Mouse (Mus musculus): Measurements from ENCODE around the gene Osbp2. TPM values are rescaled to one million over a fixed set of nuclear protein-coding genes. Genes with fewer than 3 reads are reported as not detected.
"Not testable (repeated sequence)": the region's sequence is repeated elsewhere in the genome, so short reads cannot be mapped to it uniquely, and the experiment has no call there.

Osbp2 gene
- polyA plus RNA-seq (2015; fragmentation: Nextera tagmentation; extraction: Ambion mirVana), result 5.9 and 6.6 TPM in 2 replicates

GRCm38 (mm10) chr11:3863454-3864112 lies at the start of gene Osbp2:
Gene Osbp2, minus strand, starts transcription at chr11:3863903.
- ATAC-seq, result peak; percentile 92
- no peaks in the 10 kb centered on the region for H3K9me3 ChIP-seq (replicated peaks)
- H3K36me3 ChIP-seq (ENCODE audit: poor library complexity, severe bottlenecking), result no peaks in the 10 kb centered on the region
- H3K27ac ChIP-seq, result no peak within 1 kb of the TSS
- H3K4me3 ChIP-seq, result peak within 1 kb of the TSS; percentile 50
- peak within 1 kb of the TSS; percentile 77 for H3K4me2 ChIP-seq
- H3K4me1 ChIP-seq, result peaks cover 11% of the 10 kb centered on the region
- peak within 1 kb of the TSS; percentile 66 for H3K9ac ChIP-seq
- 3% methylated on average over 45 of the region's 58 CpGs for WGBS
- H3K27me3 ChIP-seq, result peaks cover 10% of the 10 kb centered on the region

- H3K9me3 ChIP-seq (replicated peaks), result no peaks in the 10 kb centered on the region
- H3K27me3 ChIP-seq, result no peaks in the 10 kb centered on the region; the same call in 1 of the 2 replicates
- H3K4me1 ChIP-seq, result peaks cover 48% of the 10 kb centered on the region
- H3K4me2 ChIP-seq, result peak overlapping the region; percentile 91
- ATAC-seq, result peak; percentile 31
- peak overlapping the region; percentile 73 for H3K9ac ChIP-seq
- H3K4me3 ChIP-seq, result peak overlapping the region; percentile 65
- 1% methylated on average over 16 of the region's 16 CpGs for WGBS
- H3K36me3 ChIP-seq (ENCODE audit: poor library complexity, severe bottlenecking), result no peaks in the 10 kb centered on the region
- H3K27ac ChIP-seq, result no peak overlapping the region; the same call in 1 of the 2 replicates
Measured at GRCm38 (mm10) chr11:3912875-3913271, 49.2 kb upstream of the Osbp2 start.

- ATAC-seq, result no peak; the same call in 1 of the 2 replicates
- Histone ChIP-seq H3K4me3 (peak overlapping the region; percentile 65), H3K9me3 (replicated peaks) (no peaks in the 10 kb centered on the region), H3K36me3 (ENCODE audit: poor library complexity, severe bottlenecking) (peaks cover 4% of the 10 kb centered on the region), H3K4me1 (peaks cover 48% of the 10 kb centered on the region), H3K27ac (peak overlapping the region; percentile 7; the same call in 1 of the 2 replicates), H3K9ac (peak overlapping the region; percentile 73), H3K4me2 (peak overlapping the region; percentile 91), H3K27me3 (no peaks in the 10 kb centered on the region; the same call in 1 of the 2 replicates)
- 9% methylated on average over 19 of the region's 19 CpGs for WGBS
Measured at GRCm38 (mm10) chr11:3912100-3912874, 48.6 kb upstream of the Osbp2 start.

GRCm38 (mm10) chr11:3911440-3911839 lies 47.7 kb upstream of the Osbp2 start:
- H3K9ac ChIP-seq, result peak overlapping the region; percentile 37; the same call in 1 of the 2 replicates

GRCm38 (mm10) chr11:3910513-3911310 lies 47.0 kb upstream of the Osbp2 start:
- Histone ChIP-seq H3K9me3 (replicated peaks) (no peaks in the 10 kb centered on the region), H3K36me3 (ENCODE audit: poor library complexity, severe bottlenecking) (peaks cover 19% of the 10 kb centered on the region), H3K27me3 (no peaks in the 10 kb centered on the region), H3K27ac (no peak overlapping the region), H3K4me1 (peaks cover 48% of the 10 kb centered on the region), H3K9ac (0 out of 2 replicates have a peak overlapping the region, but pooled peaks have one; percentile 37), H3K4me3 (0 out of 2 replicates have a peak overlapping the region, but pooled peaks have one; percentile 3), H3K4me2 (peak overlapping the region; percentile 91)
- 60% methylated on average over 5 of the region's 5 CpGs for WGBS
- ATAC-seq, result no peak

More at GRCm38 (mm10) chr11:3911440-3911839, 47.7 kb upstream of the Osbp2 start:
- WGBS, result 90% methylated on average over 6 of the region's 6 CpGs
- H3K4me1 ChIP-seq, result peaks cover 48% of the 10 kb centered on the region
- H3K9me3 ChIP-seq (replicated peaks); H3K27me3 ChIP-seq; ATAC-seq; H3K4me3 ChIP-seq; H3K27ac ChIP-seq: not testable (repeated sequence)
- H3K36me3 ChIP-seq (ENCODE audit: poor library complexity, severe bottlenecking), result peaks cover 13% of the 10 kb centered on the region
- peak overlapping the region; percentile 91 for H3K4me2 ChIP-seq

GRCm38 (mm10) chr11:3909236-3909635 lies 45.5 kb upstream of the Osbp2 start:
- H3K36me3 ChIP-seq (ENCODE audit: poor library complexity, severe bottlenecking), result peaks cover 25% of the 10 kb centered on the region
- no peaks in the 10 kb centered on the region for H3K9me3 ChIP-seq (replicated peaks)
- WGBS, result 82% methylated on average over 4 of the region's 4 CpGs
- H3K4me3 ChIP-seq, result no peak overlapping the region
- no peak overlapping the region for H3K9ac ChIP-seq
- no peak overlapping the region for H3K4me2 ChIP-seq
- H3K27me3 ChIP-seq, result no peaks in the 10 kb centered on the region
- ATAC-seq, result no peak
- H3K4me1 ChIP-seq, result peaks cover 46% of the 10 kb centered on the region
- H3K27ac ChIP-seq, result no peak overlapping the region

- Histone ChIP-seq H3K4me1 (peaks cover 13% of the 10 kb centered on the region), H3K9ac (no peak overlapping the region), H3K27me3 (no peaks in the 10 kb centered on the region), H3K27ac (no peak overlapping the region), H3K4me2 (no peak overlapping the region), H3K9me3 (replicated peaks) (no peaks in the 10 kb centered on the region), H3K4me3 (no peak overlapping the region), H3K36me3 (ENCODE audit: poor library complexity, severe bottlenecking) (peaks cover 32% of the 10 kb centered on the region)
- WGBS, result 67% methylated on average over 1 of the region's 1 CpGs
- ATAC-seq, result no peak
Measured at GRCm38 (mm10) chr11:3905446-3905845, 41.7 kb upstream of the Osbp2 start.

- 85% methylated on average over 6 of the region's 6 CpGs for WGBS
- H3K9me3 ChIP-seq (replicated peaks), result no peaks in the 10 kb centered on the region
- H3K4me1 ChIP-seq, result peaks cover 7% of the 10 kb centered on the region; the same call in 1 of the 2 replicates
- H3K9ac ChIP-seq, result no peak overlapping the region
- H3K27ac ChIP-seq, result no peak overlapping the region
- no peaks in the 10 kb centered on the region for H3K27me3 ChIP-seq
- ATAC-seq, result no peak
- no peak overlapping the region for H3K4me3 ChIP-seq
- no peak overlapping the region for H3K4me2 ChIP-seq
- peaks cover 32% of the 10 kb centered on the region for H3K36me3 ChIP-seq (ENCODE audit: poor library complexity, severe bottlenecking)
Measured at GRCm38 (mm10) chr11:3904673-3905072, 41.0 kb upstream of the Osbp2 start.

- Histone ChIP-seq H3K4me1 (peaks cover 5% of the 10 kb centered on the region; the same call in 1 of the 2 replicates), H3K36me3 (ENCODE audit: poor library complexity, severe bottlenecking) (peaks cover 47% of the 10 kb centered on the region), H3K27ac (no peak overlapping the region), H3K9me3 (replicated peaks) (no peaks in the 10 kb centered on the region), H3K9ac (no peak overlapping the region), H3K27me3 (no peaks in the 10 kb centered on the region), H3K4me3 (no peak overlapping the region), H3K4me2 (no peak overlapping the region)
- 80% methylated on average over 5 of the region's 5 CpGs for WGBS
- ATAC-seq, result no peak
Measured at GRCm38 (mm10) chr11:3903046-3903445, 39.3 kb upstream of the Osbp2 start.

- Histone ChIP-seq H3K4me1 (peaks cover 6% of the 10 kb centered on the region; the same call in 1 of the 2 replicates), H3K27ac (no peak overlapping the region), H3K4me3 (no peak overlapping the region), H3K4me2 (no peak overlapping the region), H3K36me3 (ENCODE audit: poor library complexity, severe bottlenecking) (peaks cover 50% of the 10 kb centered on the region), H3K27me3 (no peaks in the 10 kb centered on the region), H3K9me3 (replicated peaks) (no peaks in the 10 kb centered on the region), H3K9ac (no peak overlapping the region)
- ATAC-seq, result no peak
- 84% methylated on average over 3 of the region's 3 CpGs for WGBS
Measured at GRCm38 (mm10) chr11:3902516-3902915, 38.8 kb upstream of the Osbp2 start.

GRCm38 (mm10) chr11:3900296-3900695 lies 36.6 kb upstream of the Osbp2 start:
- H3K27ac ChIP-seq, result no peak overlapping the region
- 89% methylated on average over 6 of the region's 6 CpGs for WGBS
- no peak for ATAC-seq
- peaks cover 6% of the 10 kb centered on the region; the same call in 1 of the 2 replicates for H3K4me1 ChIP-seq
- H3K27me3 ChIP-seq, result no peaks in the 10 kb centered on the region
- no peaks in the 10 kb centered on the region for H3K9me3 ChIP-seq (replicated peaks)
- H3K36me3 ChIP-seq (ENCODE audit: poor library complexity, severe bottlenecking), result peaks cover 41% of the 10 kb centered on the region
- no peak overlapping the region for H3K9ac ChIP-seq
- H3K4me3 ChIP-seq, result no peak overlapping the region
- H3K4me2 ChIP-seq, result no peak overlapping the region
